Mouse (Mus musculus) hindbrain, embryonic 10.5 days (tissue): ENCODE measurements around the gene Cit. TPM values are rescaled to one million over a fixed set of nuclear protein-coding genes. Genes with fewer than 3 reads are reported as not detected.

Experiments used
- DNase-seq: peaks from one replicate; pipeline ENCODE4 v3.0.0-alpha.2; 2017; ENCODE audit warnings: low spot score
- H3K27ac ChIP-seq: fragments of 300-500 bp; sonication (generic); 2 replicates; pipeline ENCODE4 v1.5.1; 2016; ENCODE audit warnings: mild to moderate bottlenecking, moderate library complexity
- H3K27me3 ChIP-seq: fragments of 300-500 bp; sonication (generic); 2 replicates; pipeline ENCODE4 v1.6.1; 2016; ENCODE audit warnings: mild to moderate bottlenecking; ENCODE audit not compliant: poor library complexity, insufficient read depth, severe bottlenecking
- H3K36me3 ChIP-seq: fragments of 300-500 bp; sonication (generic); 2 replicates; pipeline ENCODE4 v1.6.1; 2016; ENCODE audit warnings: mild to moderate bottlenecking, moderate library complexity
- H3K4me1 ChIP-seq: fragments of 300-500 bp; sonication (generic); replicated peaks from 2 replicates; pipeline ENCODE4 v1.6.1; 2016; ENCODE audit warnings: mild to moderate bottlenecking
- H3K4me3 ChIP-seq: fragments of 300-500 bp; sonication (generic); 2 replicates; pipeline ENCODE4 v1.5.1; 2016; ENCODE audit warnings: mild to moderate bottlenecking, moderate library complexity
- H3K9me3 ChIP-seq: fragments of 300-500 bp; sonication (generic); 2 replicates; pipeline ENCODE4 v1.6.1; 2016; ENCODE audit warnings: mild to moderate bottlenecking, moderate library complexity
- WGBS: fragments of 180-500 bp; shearing (Covaris S2); methylation state at CpG from one replicate; pipeline ENCODE4 v1.1.7; 2016; 5-methylcytosine and 5-hydroxymethylcytosine counted together
- polyA plus RNA-seq: library from polyadenylated mRNA; unstranded; fragments of >200 nt; fragmentation: Nextera tagmentation; extraction: Ambion mirVana; gene quantifications from 2 replicates; pipeline ENCODE4 v1.2.1, GENCODE M21; 2016

The Cit gene
- polyA plus RNA-seq, 1 experiment from 2014 or later: 40.4 TPM

GRCm38 (mm10) chr5:115932325-115932724 lies 87.2 kb downstream of the Cit start:
- DNase-seq: no peak
- H3K4me1 ChIP-seq: no peaks in the 10 kb centered on the region
- 94% methylated on average over 11 of the region's 11 CpGs for WGBS
- H3K27me3 ChIP-seq: no peaks in the 10 kb centered on the region
- H3K36me3 ChIP-seq: peaks cover 92% of the 10 kb centered on the region
- no peaks in the 10 kb centered on the region for H3K9me3 ChIP-seq
- no peak overlapping the region for H3K4me3 ChIP-seq
- H3K27ac ChIP-seq: no peak overlapping the region

GRCm38 (mm10) chr5:115936851-115937250 lies 91.8 kb downstream of the Cit start:
- Histone ChIP-seq H3K9me3 (0 out of 2 replicates have a peak, but pooled peaks cover 4% of the 10 kb centered on the region), H3K4me1 (no peaks in the 10 kb centered on the region), H3K4me3 (no peak overlapping the region), H3K36me3 (peaks cover 94% of the 10 kb centered on the region), H3K27me3 (no peaks in the 10 kb centered on the region), H3K27ac (no peak overlapping the region)
- no peak for DNase-seq
- WGBS: 94% methylated on average over 15 of the region's 15 CpGs

- no peak overlapping the region for H3K4me3 ChIP-seq
- H3K4me1 ChIP-seq: no peaks in the 10 kb centered on the region
- H3K36me3 ChIP-seq: peaks cover 94% of the 10 kb centered on the region
- no peaks in the 10 kb centered on the region for H3K27me3 ChIP-seq
- H3K27ac ChIP-seq: no peak overlapping the region
- WGBS: 95% methylated on average over 6 of the region's 6 CpGs
- DNase-seq: no peak
- H3K9me3 ChIP-seq: 0 out of 2 replicates have a peak, but pooled peaks cover 9% of the 10 kb centered on the region
Measured at GRCm38 (mm10) chr5:115937566-115937965, 92.5 kb downstream of the Cit start.

- Histone ChIP-seq H3K27ac (no peak overlapping the region), H3K36me3 (peaks cover 95% of the 10 kb centered on the region)
Measured at GRCm38 (mm10) chr5:115938999-115939398, 93.9 kb downstream of the Cit start.

GRCm38 (mm10) chr5:115942389-115942788 lies 97.3 kb downstream of the Cit start:
- 93% methylated on average over 3 of the region's 3 CpGs for WGBS

More at GRCm38 (mm10) chr5:115938999-115939398, 93.9 kb downstream of the Cit start:
- Histone ChIP-seq H3K4me1 (peaks cover 2% of the 10 kb centered on the region), H3K9me3 (0 out of 2 replicates have a peak, but pooled peaks cover 12% of the 10 kb centered on the region), H3K27me3 (no peaks in the 10 kb centered on the region), H3K4me3 (no peak overlapping the region)
- DNase-seq: no peak
- 96% methylated on average over 13 of the region's 13 CpGs for WGBS

GRCm38 (mm10) chr5:115944791-115945490 lies 99.9 kb downstream of the Cit start:
- H3K4me3 ChIP-seq: no peak overlapping the region
- H3K27ac ChIP-seq: peak overlapping the region; percentile 73
- H3K9me3 ChIP-seq: 0 out of 2 replicates have a peak, but pooled peaks cover 12% of the 10 kb centered on the region
- peaks cover 18% of the 10 kb centered on the region for H3K4me1 ChIP-seq
- DNase-seq: no peak
- WGBS: 50% methylated on average over 11 of the region's 11 CpGs
- H3K27me3 ChIP-seq: no peaks in the 10 kb centered on the region
- peaks cover 100% of the 10 kb centered on the region for H3K36me3 ChIP-seq

More at GRCm38 (mm10) chr5:115942389-115942788, 97.3 kb downstream of the Cit start:
- Histone ChIP-seq H3K27ac (no peak overlapping the region), H3K27me3 (no peaks in the 10 kb centered on the region), H3K36me3 (peaks cover 100% of the 10 kb centered on the region), H3K4me3 (no peak overlapping the region), H3K4me1 (peaks cover 18% of the 10 kb centered on the region), H3K9me3 (0 out of 2 replicates have a peak, but pooled peaks cover 12% of the 10 kb centered on the region)
- no peak for DNase-seq

GRCm38 (mm10) chr5:115947622-115948353 lies 102.7 kb downstream of the Cit start:
- H3K27me3 ChIP-seq: no peaks in the 10 kb centered on the region
- peaks cover 100% of the 10 kb centered on the region for H3K36me3 ChIP-seq
- 95% methylated on average over 15 of the region's 15 CpGs for WGBS
- H3K4me1 ChIP-seq: peaks cover 18% of the 10 kb centered on the region
- H3K4me3 ChIP-seq: no peak overlapping the region
- no peak for DNase-seq
- H3K9me3 ChIP-seq: peaks cover 12% of the 10 kb centered on the region; the same call in 1 of the 2 replicates
- H3K27ac ChIP-seq: no peak overlapping the region

- no peak for DNase-seq
- Histone ChIP-seq H3K27me3 (no peaks in the 10 kb centered on the region), H3K27ac (no peak overlapping the region), H3K9me3 (peaks cover 20% of the 10 kb centered on the region; the same call in 1 of the 2 replicates), H3K4me3 (no peak overlapping the region), H3K36me3 (peaks cover 100% of the 10 kb centered on the region), H3K4me1 (no peaks in the 10 kb centered on the region)
- WGBS: 92% methylated on average over 7 of the region's 7 CpGs
Measured at GRCm38 (mm10) chr5:115950936-115951335, 105.9 kb downstream of the Cit start.

- no peak for DNase-seq
- Histone ChIP-seq H3K9me3 (peaks cover 34% of the 10 kb centered on the region; the same call in 1 of the 2 replicates), H3K4me1 (no peaks in the 10 kb centered on the region), H3K27me3 (no peaks in the 10 kb centered on the region), H3K27ac (no peak overlapping the region), H3K36me3 (peaks cover 98% of the 10 kb centered on the region), H3K4me3 (no peak overlapping the region)
- WGBS: 93% methylated on average over 6 of the region's 6 CpGs
Measured at GRCm38 (mm10) chr5:115953173-115953572, 108.1 kb downstream of the Cit start.

GRCm38 (mm10) chr5:115954084-115954483 lies 109.0 kb downstream of the Cit start:
- Histone ChIP-seq H3K9me3 (peaks cover 34% of the 10 kb centered on the region; the same call in 1 of the 2 replicates), H3K27me3 (no peaks in the 10 kb centered on the region), H3K4me1 (no peaks in the 10 kb centered on the region), H3K4me3 (no peak overlapping the region), H3K36me3 (peaks cover 98% of the 10 kb centered on the region), H3K27ac (no peak overlapping the region)
- DNase-seq: no peak
- 94% methylated on average over 6 of the region's 6 CpGs for WGBS

GRCm38 (mm10) chr5:115954549-115954948 lies 109.5 kb downstream of the Cit start:
- DNase-seq: no peak
- Histone ChIP-seq H3K36me3 (peaks cover 95% of the 10 kb centered on the region), H3K4me1 (no peaks in the 10 kb centered on the region), H3K4me3 (no peak overlapping the region), H3K27ac (no peak overlapping the region), H3K27me3 (no peaks in the 10 kb centered on the region), H3K9me3 (peaks cover 34% of the 10 kb centered on the region; the same call in 1 of the 2 replicates)
- 95% methylated on average over 14 of the region's 14 CpGs for WGBS

- H3K27me3 ChIP-seq: no peaks in the 10 kb centered on the region
- no peak for DNase-seq
- 96% methylated on average over 14 of the region's 14 CpGs for WGBS
- no peaks in the 10 kb centered on the region for H3K4me1 ChIP-seq
- no peak overlapping the region for H3K4me3 ChIP-seq
- H3K27ac ChIP-seq: no peak overlapping the region
- peaks cover 95% of the 10 kb centered on the region for H3K36me3 ChIP-seq
- H3K9me3 ChIP-seq: peaks cover 34% of the 10 kb centered on the region; the same call in 1 of the 2 replicates
Measured at GRCm38 (mm10) chr5:115955131-115955530, 110.1 kb downstream of the Cit start.

GRCm38 (mm10) chr5:115956048-115956447 lies 111.0 kb downstream of the Cit start:
- Histone ChIP-seq H3K4me3 (no peak overlapping the region), H3K27ac (no peak overlapping the region), H3K4me1 (no peaks in the 10 kb centered on the region), H3K27me3 (no peaks in the 10 kb centered on the region), H3K9me3 (peaks cover 34% of the 10 kb centered on the region; the same call in 1 of the 2 replicates), H3K36me3 (peaks cover 95% of the 10 kb centered on the region)
- 97% methylated on average over 14 of the region's 14 CpGs for WGBS
- DNase-seq: no peak
